Mouse (Mus musculus) mouse embryonic stem cell (cell line): ENCODE measurements at regions not wholly inside any gene's neighbourhood (a gene's known extent, or its start where the extent isn't known, plus 50 kb on each side); places are given as distances from the start of the nearest gene placed in this dataset.

Source experiments
- in situ Hi-C, 2 experiments: fragments of 300-500 bp; cut with MboI; formaldehyde crosslinking; loops; 1 replicate in 1 of 2; 3 replicates in 1 of 2; pipeline ENCODE4 v1.14.3; 2019 to 2020; ENCODE audit warnings: low sequenced_read_pairs in 2 of 2, low pct_unique_long_range_greater_than_20kb in 1 of 2, mixed read lengths in 1 of 2; ENCODE audit not compliant: unreplicated experiment in 1 of 2

GRCm38 (mm10) chr8:93683773-93684391 lies 125.9 kb upstream of the Gnao1 start:
- in situ Hi-C loops: no loop called here

- in situ Hi-C loops: no loop called here
These were observed 125.4 kb upstream of the Gnao1 start for GRCm38 (mm10) chr8:93684392-93684791.

DNA sequence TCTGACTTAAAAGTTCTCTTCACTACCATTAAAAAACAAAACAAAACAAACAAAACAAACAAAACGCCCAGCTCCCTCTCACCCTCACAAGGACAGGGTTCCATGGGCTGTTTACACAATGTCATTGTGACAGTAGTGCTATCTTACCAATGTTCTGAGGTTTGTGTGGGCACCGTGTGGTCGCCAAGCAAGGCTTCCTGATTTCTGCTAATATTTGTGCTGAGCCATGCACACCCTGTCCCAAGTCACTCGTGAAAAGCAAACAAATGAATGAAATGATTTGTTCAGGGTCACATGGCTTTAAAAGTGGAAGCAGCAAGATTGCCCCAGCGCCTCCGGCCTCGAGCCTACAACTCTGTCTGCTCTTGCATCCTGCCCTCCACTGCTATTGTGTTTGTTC lies 120.9 kb upstream of the Gnao1 start:
- in situ Hi-C loops: no loop called here

- in situ Hi-C loops: no loop called here
These were observed 119.8 kb upstream of the Gnao1 start for GRCm38 (mm10) chr8:93689832-93690471.

DNA sequence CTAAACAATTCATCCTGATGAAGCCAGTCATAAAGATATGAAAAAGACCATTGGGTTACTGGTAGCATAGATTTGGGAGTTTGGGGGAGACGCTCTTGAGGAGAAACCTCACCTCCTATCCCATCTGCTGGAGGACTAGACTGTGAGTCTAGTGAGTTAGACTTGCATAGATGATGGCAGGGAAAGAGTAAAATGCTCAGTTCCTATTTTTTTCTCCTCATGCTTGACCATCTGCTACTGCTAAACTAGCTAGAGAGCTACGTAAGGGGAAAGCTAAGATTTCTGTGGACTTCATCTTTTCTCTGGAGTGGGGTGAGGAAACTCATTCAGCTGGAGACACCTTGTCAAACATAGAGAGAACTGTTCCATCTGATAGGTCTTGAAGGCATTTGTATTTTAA lies 118.4 kb upstream of the Gnao1 start:
- in situ Hi-C loops: no loop called here

DNA sequence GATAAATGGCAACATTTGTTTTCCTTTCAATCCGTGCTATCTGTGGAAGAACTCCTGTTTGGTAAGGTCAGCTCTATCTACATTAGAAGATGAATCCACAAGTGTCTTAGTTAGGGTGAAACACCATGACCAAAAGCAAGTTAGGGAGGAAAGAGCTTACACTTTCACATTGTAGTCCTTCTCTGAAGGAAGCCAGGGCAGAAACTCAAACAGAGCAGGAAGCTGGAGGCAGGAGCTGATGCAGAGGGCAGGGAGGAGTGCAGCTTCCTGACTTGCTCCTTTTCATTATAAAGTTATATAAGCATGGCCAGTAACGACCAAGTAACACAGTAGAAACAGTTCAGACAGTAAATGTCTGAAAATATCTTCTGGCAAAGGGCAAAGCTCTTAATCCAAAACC lies 117.9 kb upstream of the Gnao1 start:
- in situ Hi-C loops: no loop called here

DNA sequence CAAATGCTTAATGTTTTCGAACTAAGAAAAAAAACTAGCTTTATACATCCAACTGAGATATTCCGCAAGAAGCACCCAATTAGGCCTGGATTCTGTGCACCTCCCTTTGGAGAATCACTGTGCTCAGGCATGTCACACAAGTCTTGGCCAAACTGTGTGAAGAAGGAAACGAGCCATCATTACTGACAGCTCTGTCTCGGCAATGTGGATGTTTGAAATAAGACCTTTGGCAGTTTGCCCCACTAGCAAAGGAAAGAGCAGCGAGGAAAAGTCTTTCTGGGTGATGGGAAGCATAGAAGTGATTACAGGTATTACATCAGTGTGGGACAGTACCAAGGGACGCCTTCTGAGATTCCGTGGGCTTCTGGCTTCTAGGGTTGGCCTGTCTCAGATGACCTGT lies 112.6 kb upstream of the Gnao1 start:
- in situ Hi-C loops: no loop called here

DNA sequence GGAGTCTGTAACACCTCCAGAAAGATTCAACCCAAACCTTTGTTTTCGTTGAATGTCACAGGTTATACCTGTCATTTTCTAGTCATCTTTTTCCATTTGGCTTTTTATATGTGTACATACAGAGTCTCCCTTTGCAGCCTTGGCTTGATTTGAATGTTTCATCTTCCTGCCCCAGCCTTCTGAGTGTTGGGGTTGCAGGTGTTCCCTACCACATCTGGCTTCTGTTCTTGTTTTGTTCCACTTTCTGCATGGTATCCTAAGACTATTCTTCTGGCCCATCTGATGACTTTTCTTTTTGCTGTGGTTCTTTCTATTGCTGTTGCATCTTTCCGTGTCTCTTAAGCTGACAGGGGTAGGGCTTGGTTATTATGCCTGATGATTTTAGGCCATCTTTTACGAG lies 111.3 kb upstream of the Gnao1 start:
- in situ Hi-C loops: no loop called here

DNA sequence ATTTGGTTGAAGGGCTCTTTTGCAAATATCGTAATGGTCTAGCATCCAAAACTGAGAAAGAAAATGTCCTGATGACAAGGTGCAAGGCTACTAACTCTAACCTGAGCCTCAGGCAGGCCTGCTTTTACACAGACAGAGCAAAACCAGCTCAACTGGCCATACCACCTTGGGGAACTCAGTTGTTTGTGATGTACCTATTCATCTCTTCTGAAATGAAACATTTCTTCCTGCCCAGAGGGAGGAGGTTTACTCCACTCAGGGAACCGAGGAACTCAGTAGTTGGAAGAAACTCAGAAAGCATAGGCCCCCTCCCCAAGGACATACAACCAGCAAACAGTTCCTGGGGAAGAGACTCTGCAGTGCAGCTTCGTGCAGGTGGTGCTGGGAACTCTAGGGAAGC lies 108.4 kb upstream of the Gnao1 start:
- in situ Hi-C loops: no loop called here

DNA sequence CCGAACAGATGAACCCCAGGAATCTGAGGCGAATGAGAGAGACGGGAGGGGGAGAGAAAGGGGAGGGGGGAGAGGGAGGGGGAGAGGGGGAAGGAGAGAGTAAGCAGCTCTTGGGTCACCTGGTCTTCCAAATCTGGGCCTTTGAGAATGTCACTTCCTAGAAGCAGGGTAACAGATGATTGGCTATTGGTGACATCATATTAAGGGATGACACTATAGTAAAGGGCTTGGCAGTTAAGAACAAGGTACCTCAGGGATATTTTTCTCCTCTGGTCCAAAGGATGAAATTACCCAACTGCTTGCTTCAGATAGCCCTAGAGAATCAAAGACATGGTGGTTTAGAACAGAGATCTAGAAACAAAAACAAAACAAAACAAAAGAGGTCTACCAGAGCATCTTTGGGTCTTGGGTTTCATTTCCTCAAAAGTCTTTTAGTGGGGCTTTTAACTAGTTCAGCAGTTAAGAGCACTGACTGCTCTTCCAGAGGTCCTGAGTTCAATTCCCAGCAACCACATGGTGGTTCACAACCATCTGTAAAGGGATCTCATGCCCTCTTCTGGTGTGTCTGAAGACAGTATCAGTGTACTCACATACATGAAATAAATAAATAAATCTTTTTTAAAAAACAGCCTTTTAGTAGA lies 97.6 kb upstream of the Gnao1 start:
- in situ Hi-C loops: no loop called here

- in situ Hi-C loops: no loop called here
These were observed 96.5 kb upstream of the Gnao1 start for GRCm38 (mm10) chr8:93713221-93713620.

DNA sequence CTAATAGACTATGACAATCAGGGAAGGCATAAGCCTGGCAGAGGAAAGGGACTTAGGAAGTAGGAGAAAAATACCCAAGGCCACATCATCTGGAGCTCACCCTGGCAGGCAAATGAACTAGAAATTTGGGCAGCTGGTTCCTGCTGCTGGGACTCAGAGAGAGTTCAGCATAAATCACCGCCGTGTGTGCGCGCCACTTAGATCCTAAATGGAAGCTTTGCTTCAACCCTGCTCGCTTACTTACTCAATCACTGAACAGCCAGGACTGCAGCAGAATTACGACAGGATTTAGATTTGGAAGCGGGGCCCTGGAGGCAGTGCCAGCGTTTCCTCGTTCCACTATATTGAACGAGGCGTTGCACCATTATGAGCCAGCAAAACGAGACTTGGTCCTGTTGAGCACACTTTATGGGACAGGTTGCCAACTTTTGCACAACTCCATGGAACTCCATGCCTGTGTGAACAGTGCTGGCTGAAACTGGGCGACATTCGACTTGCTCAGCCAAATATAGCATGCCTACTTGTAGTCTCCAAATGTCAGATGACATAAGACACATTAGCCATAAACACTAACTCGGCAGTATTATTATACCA lies 84.8 kb upstream of the Gnao1 start:
- in situ Hi-C loops: no loop called here

GRCm38 (mm10) chr8:93729124-93729930 lies 80.4 kb upstream of the Gnao1 start:
- in situ Hi-C loops: no loop called here

DNA sequence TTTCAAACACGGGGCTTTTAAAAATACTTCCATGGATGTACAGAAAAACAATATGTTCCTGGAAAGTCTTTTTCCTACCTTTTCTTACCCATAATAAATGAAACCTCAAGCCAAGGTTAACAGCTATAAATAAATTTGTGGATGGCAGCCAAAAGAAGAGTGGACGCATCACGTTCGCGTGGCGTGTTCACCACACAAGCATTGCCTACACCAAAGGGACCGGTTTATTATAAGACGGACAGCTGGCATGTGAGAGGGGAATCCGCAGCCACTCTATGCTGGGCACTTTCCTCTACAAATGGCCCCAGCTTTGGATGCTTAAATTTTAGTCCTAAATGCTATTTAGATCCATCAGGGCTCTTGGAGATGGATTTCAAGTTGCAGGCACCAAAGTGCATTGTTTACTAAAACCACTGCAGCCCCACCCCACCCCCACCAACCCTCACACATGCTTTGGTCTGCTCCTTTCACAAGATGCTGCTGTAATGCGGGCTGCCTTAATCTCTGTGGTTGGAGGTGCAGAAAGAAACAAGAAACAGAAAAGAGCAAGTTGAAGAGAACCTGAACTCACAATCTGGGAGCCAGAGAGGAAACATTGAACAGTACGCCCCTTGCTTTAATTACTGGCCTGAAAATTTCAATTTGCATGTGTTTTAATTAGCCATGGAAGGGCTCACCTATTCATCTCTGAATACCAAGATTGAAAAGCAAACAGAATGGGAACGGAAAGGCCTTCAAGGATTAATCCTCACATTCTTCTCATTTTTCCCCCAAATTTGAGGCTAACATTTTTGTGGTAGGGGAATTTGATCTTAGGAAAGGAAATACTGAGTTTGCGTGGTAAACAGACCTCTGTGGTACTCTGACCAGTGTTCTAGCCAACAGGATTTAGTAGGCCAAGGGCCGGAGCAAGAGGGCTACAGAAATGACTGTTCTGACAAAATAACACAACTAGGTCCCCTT lies 78.7 kb upstream of the Gnao1 start:
- in situ Hi-C loops: no loop called here

DNA sequence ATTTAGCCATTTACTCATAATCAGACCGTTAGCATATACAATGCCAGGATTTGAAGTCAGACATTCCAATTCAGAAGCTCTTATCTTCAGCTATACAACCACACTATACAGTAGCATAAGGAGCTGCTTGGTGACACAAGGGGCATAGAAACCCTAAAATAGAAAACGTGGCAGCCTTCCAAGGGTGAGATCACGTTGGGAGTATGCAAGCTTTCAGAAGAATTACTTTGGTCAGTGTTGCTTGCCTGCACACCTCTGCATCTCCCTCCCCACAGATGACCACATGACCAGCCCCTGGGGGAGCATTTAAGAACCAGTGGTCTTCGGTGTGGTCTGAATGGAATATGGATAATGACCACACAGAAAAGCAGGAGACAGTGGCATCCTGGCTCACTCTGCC lies 74.9 kb upstream of the Gnao1 start:
- in situ Hi-C loops: no loop called here

- in situ Hi-C loops: no loop called here
These were observed 69.5 kb upstream of the Gnao1 start for GRCm38 (mm10) chr8:93740281-93740680.

- in situ Hi-C loops: no loop called here
These were observed 61.0 kb upstream of the Gnao1 start for GRCm38 (mm10) chr8:93748720-93749119.

DNA sequence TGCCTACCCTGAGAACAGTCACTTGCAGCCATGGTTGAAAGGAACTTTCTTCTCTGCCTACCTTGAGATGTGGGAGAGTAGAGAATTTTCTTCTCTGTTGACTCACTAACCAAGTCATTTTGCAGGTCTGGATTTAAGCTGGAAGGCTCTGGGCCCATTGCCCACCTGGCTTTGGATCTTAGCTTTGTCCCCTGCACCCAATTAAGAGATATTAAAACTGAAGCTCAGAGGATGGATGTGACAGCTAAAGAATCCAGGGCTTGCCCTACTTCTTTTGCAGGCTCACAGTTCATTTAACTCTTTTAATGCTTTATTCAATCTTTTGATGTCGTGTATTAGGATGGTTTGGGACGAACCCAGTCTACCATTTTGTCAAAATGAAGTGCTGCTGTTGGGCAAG lies 58.8 kb upstream of the Gnao1 start:
- in situ Hi-C loops: no loop called here
